Mouse (Mus musculus) thymus, postnatal 4 days (tissue): Measurements from ENCODE around the gene Slc39a11.

Source experiments
- DNase-seq: peaks from one replicate; pipeline ENCODE4 v3.0.0; 2021

Slc39a11 gene

DNA sequence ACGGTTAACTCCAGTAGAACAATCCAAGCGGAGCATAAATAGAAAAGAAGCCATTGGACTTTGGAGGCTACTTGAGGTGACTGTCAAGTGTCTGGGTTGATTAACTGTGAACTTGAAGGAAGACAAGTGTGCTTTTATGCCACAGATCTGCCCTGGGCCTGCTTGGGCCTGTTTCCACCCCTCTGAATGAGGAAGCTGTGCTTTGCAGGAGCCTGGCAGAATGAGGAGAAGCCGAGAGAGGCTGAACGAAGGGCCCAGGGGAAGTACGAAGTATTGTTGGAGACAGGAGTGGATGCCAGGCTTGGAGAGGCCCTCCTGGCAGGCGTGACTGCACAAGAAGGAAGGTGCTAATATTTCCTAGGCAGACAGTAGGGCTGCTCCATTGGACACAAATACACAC, 378.0 kb downstream of the Slc39a11 start:
- no peak for DNase-seq

DNA sequence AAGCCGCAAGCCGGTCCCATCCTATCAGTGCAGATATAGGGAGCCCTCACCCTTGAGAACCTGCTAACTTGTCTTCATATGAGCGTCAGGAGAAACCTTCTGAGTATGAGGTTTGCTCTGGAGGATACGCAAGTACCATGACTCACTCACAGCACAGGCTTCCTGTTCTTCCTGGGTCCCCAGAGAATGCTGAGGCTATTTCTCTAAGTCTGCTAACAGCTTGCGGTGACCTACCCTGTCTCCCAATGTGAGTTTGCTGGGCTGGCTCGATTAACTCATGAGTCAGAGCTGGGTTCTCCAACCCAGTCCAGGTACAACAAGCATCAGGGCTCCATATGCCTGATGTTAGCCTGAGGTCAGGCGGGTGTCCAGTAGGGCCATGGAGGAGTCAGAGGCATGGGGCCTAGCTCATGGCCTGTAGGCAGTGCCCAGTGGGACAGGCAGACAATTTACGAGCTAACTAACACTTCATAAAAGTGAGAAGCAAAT, 381.0 kb downstream of the Slc39a11 start:
- no peak for DNase-seq

DNA sequence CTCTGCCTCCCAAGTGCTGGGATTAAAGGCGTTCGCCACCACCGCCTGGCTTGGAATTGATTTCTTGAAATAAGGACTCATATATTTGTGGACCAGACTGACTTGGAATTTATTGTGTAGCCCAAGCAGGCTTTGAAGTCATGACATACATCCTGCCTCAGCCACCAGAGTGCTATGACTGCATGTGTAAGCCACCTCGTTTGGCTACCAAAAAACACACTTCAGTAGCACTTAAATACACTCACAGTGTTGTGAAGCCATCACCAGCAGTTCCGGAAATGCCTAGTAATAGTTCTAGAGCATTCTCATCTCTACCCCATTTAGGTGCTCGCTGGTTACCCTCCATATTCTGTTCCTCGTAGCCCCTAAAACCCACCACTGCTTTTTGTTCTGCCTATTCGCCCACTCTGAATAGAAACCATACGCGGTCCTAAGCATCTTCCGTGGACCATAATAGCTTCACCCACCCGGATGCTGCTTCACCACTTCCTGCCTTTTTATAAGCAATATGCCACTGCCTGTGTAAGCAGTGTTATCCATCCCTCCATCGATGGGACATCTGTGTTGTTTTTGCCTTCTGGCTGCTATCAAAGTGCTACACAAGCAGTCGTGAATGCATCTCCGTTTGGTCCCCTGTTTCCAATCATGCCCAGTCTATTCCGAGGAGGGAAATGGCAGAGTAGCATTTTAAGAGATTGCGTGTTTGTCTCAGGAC, 382.2 kb downstream of the Slc39a11 start:
- no peak for DNase-seq

- DNase-seq: peak; percentile 22
Measured at GRCm38 (mm10) chr11:113266706-113267105, 383.2 kb downstream of the Slc39a11 start.

DNA sequence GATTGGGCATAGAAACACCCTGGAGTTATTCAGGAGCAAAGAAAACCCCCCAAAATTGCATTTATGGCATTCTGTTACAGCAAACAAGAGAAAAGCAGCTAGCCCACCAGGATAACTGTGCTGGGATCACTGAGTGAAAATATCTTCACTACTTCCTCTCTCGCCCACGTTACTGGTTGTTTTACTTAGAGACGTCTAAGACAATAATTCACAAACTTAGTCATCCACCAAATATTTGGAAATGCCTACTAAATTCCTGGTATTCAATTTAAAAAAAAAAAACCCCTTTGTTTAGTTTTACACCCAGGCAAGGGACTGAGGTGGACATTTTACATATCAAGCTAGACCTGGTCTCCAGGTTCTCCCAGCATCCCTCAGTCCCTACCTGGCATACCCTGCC, 384.3 kb downstream of the Slc39a11 start:
- no peak for DNase-seq

GRCm38 (mm10) chr11:113263971-113264370, 385.9 kb downstream of the Slc39a11 start:
- DNase-seq: no peak

GRCm38 (mm10) chr11:113262062-113262461, 387.8 kb downstream of the Slc39a11 start:
- DNase-seq: no peak

- DNase-seq: no peak
Measured at GRCm38 (mm10) chr11:113261421-113261820, 388.5 kb downstream of the Slc39a11 start.

- DNase-seq: no peak
Measured at GRCm38 (mm10) chr11:113259712-113260382, 390.0 kb downstream of the Slc39a11 start.

GRCm38 (mm10) chr11:113258016-113258415, 391.9 kb downstream of the Slc39a11 start:
- no peak for DNase-seq

GRCm38 (mm10) chr11:113254653-113255052, 395.2 kb downstream of the Slc39a11 start:
- DNase-seq: no peak

DNA sequence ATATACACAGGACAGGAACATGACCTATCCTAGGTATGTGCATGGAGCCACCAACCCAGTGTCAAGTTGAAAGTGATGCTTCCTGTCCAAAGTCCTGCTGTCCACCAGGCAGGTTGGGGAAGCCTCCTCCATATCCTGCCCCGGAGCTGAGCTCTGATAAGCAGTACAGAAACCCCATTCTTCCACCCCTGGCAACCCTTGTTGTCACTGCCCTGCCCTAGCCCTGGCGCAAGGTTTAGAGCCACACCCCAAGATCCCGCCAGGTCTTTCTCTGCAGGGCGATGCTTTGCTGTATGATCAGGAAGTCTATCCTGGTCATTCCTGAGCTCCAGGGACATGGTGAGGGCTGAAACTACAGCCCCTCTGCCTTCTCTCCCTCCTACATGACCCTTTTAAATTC, 396.7 kb downstream of the Slc39a11 start:
- DNase-seq: no peak

GRCm38 (mm10) chr11:113251172-113251571, 398.7 kb downstream of the Slc39a11 start:
- no peak for DNase-seq

GRCm38 (mm10) chr11:113246475-113246874, 403.4 kb downstream of the Slc39a11 start:
- DNase-seq: no peak

DNA sequence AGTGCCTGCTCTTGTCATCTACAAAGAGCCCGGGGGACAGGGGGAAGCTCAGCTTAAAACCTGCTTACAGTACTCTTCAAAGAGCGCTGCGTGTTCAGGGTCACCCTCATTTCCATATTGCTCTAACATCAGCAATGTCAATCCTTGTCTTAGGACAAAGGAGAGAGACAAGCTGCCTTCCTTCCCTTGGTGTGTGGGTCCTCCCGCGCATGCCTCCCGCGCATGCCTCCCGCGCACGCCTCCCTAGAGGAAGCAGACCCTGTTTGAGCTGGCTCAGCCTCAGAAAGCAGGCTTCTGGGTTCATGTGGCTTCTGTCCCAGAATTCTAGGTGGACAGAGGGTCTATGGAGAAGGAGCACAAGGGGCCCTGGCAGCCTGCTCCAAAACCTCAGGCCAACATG, 404.2 kb downstream of the Slc39a11 start:
- no peak for DNase-seq

DNA sequence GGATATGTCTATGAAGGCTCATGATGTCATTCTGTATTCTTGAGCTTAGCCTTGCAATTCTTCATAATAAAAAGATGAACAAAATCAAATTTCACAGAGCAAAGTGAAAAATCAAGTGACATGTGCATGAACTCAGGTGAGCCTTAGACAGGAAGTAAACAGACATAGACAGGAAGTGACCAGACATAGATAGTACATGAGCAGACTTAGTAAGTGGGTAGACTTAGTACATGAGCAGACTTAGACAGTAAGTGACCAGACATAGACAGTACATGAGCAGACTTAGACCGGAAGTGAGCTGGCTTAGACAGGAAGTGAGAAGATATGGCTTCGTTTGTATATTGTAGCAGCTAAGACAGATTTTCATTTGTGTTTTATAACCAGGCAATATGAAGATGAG, 415.4 kb downstream of the Slc39a11 start:
- DNase-seq: no peak

GRCm38 (mm10) chr11:113232049-113232448, 417.8 kb downstream of the Slc39a11 start:
- DNase-seq: no peak

GRCm38 (mm10) chr11:113230410-113231132, 419.3 kb downstream of the Slc39a11 start:
- no peak for DNase-seq

DNA sequence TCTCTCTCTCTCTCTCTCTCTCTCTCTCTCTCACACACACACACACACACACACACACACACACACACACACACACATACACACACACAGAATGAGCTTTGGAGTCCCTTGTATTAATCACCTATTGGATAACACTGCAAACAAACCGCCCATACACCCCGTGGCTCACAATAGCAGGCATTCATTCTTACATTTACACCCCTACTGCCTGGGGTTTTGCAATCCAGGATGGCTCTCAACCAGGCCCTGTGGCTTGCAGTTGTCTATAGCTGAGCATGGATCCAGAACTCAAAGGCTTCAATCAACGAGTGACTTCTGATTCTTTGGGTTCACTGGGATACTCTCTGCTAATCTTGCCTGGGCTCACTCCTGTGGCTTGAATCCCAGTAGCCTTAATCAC, 424.1 kb downstream of the Slc39a11 start:
- DNase-seq: no peak

DNA sequence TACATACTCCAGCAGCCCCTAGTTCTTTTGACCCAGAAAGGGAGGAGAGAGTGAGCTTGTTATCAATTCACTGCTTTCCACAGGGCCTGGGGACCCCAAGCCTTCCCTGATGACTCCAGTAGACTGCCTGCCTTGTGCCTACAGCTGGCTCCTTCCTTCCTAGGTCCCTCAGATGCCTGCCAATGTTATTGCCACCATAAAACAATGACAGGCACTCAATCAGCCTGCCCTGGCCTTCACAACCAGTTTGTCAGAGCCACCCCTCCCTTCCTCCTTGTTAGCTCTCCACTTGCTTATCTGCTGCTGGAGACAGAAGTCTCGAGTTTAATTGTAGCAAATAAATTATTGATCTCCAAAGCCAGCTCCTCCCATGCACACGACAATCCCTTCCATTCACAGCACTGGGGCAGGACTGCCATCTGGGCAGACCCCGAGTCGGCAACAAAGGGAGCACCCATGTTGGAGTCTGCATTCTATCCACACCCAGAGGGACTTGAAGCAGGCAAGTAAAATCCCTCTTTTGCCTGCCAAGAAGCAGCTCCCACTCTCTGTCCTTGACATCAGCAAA, 426.0 kb downstream of the Slc39a11 start:
- DNase-seq: no peak

- no peak for DNase-seq
Measured at GRCm38 (mm10) chr11:113221267-113222195, 428.3 kb downstream of the Slc39a11 start.

DNA sequence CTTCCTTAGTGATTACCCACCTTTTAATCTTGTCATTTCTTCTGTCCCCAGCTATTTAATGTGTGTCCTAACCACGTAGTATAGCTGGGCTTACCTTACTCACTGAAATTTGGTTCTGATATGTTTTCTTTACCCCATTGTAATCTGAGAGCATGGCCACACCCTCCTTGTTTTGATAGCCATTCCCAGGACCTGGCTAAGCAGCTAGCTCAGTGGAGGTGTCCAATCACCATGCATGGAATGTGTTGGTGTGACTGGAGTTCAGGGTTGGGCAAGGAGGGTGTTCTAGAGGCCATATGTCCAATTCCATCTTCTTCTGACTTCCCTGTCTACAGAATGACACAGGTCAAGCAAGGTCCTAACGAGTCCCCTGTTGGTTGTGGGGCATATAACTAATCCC, 429.2 kb downstream of the Slc39a11 start:
- DNase-seq: no peak
